Mouse (Mus musculus): ENCODE data around the gene Nck2. TPM values are rescaled to one million over a fixed set of nuclear protein-coding genes. Genes with fewer than 3 reads are reported as not detected.

Nck2 gene
- polyA plus RNA-seq, 1 experiment = 30.4 TPM

GRCm38 (mm10) chr1:43468978-43469377 is 24.6 kb downstream of the Nck2 start:
- no peak for DNase-seq (ENCODE audit: low spot score)

- no peak for DNase-seq (ENCODE audit: low spot score)
Observed at GRCm38 (mm10) chr1:43470421-43471179, 26.2 kb downstream of the Nck2 start.

GRCm38 (mm10) chr1:43471180-43472045 is 27.0 kb downstream of the Nck2 start:
- no peak for DNase-seq (ENCODE audit: low spot score)

GRCm38 (mm10) chr1:43472046-43472649 is 27.8 kb downstream of the Nck2 start:
- DNase-seq (ENCODE audit: low spot score) = no peak

DNA sequence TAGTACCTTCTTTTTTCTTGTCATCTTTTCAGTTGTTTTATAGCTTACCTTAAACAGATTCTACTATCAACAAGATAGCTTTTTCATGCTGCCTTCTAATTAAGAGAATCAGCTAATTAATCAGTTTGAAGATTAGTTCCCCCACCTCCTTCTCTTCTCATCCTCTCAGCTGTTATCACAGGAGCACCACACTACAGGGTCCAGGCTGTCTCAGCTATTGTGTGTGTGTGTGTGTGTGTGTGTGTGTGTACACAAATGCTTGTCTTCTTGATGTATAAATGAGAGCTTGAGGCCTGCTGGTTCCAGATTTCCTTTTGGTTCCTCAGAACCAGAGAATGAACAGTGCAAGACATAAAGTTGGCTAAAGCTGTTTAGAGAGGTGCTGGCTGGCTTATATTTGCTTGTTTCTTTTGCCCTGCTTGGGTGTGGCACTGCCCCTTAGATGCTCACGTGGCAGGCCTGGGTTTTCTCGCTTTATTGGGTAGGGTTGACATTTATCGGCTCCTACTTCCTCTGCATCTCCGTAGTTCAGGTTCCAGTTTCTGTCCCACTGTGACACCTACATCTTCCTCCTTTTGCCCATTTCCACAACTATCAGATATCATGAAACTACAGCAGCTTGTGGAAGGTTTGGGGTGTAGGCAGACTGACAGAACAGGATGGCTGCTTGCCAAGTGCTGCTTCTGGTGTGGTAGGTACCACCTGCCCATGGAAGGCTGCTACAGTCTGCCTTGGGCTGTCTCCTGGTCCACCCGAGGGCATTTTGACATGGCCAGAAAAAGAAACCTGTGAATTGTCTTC is 29.6 kb downstream of the Nck2 start:
- DNase-seq (ENCODE audit: low spot score) = no peak

DNA sequence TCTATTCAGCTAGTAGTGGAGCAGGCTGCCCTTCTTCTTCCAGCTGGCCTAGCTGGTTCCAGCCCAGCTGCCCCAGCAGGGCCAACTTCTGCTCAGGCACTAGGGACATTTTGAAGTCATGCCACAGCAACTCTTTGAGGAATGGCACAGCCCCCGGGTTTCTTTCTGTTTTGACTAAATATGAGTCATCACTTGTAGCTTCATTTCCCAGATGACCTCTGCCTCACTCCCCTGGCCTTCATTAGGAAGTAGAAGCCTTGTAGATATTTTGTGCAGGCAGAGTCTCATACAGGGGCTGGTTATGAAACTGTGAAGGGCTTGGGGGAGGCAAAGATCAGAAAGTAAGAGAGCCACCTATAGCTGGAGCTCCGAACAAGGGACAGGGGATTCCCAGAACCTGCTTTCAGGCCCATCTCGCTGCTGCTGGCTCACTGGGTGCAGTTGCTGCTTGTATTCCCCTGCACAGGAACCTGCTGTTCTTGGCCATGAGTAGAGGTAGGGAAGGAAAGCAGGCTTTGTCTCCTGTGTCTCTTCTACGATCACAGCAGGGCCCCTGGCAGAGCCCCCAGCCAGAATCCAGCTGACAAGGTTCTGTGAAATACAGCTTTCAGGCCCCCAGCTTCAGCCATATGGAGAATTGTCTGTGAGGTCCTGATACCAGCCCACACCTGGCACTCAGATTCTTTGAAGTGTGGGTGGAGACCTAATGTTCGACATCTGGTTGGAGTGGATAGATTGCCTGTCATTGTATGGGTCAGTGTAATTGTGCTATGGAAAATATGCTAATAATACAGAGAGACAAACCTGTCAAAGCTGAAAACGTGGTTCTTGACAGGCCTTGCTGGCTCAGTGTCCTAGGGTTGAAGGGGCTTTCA is 30.4 kb downstream of the Nck2 start:
- DNase-seq (ENCODE audit: low spot score) = no peak

DNA sequence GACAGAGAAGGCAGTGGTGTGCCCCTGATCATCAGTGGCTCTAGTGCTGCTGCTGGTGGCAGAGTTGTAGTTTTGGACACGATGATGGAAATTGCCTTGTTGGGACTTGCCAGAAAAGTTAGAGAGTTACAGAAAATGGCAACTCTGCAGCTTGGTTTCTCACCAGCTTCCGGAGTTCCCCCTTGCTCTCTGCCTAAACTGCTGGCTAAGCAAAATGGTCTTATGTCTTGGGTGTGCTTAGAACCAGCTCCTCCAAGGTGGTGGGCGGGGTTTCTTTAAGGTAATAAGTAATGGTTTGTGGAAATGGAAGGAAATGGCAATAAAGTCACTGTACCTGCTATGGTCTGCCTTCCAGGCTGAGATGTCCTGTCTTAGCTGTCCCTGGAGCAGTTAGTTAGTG is 33.6 kb downstream of the Nck2 start:
- no peak for DNase-seq (ENCODE audit: low spot score)

DNA sequence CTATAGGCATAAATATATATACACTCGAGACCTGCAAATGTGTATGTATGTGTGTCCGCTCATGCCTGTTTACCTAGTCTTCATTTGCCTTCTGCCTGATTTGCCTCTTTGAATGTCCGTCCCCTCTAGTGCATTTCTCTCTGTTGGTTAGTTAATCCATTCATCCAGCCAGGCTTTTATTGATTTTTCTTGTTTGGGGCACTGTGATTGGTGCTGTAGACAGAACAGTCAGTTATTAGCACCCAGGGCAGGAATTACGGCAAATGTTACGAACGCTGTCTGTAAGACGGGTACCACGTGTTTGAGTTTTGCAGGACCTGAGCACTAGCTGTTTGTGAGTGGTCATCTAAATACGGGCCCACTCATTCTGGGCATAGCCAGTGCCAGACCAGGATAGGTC is 40.8 kb downstream of the Nck2 start:
- no peak for DNase-seq (ENCODE audit: low spot score)

- DNase-seq (ENCODE audit: low spot score) = no peak
Observed at GRCm38 (mm10) chr1:43486500-43486899, 42.1 kb downstream of the Nck2 start.

- DNase-seq (ENCODE audit: low spot score) = no peak
Observed at GRCm38 (mm10) chr1:43486956-43487722, 42.8 kb downstream of the Nck2 start.

- DNase-seq (ENCODE audit: low spot score) = no peak
Observed at GRCm38 (mm10) chr1:43489311-43489710, 44.9 kb downstream of the Nck2 start.

GRCm38 (mm10) chr1:43491506-43492269 is 47.3 kb downstream of the Nck2 start:
- DNase-seq (ENCODE audit: low spot score) = no peak

DNA sequence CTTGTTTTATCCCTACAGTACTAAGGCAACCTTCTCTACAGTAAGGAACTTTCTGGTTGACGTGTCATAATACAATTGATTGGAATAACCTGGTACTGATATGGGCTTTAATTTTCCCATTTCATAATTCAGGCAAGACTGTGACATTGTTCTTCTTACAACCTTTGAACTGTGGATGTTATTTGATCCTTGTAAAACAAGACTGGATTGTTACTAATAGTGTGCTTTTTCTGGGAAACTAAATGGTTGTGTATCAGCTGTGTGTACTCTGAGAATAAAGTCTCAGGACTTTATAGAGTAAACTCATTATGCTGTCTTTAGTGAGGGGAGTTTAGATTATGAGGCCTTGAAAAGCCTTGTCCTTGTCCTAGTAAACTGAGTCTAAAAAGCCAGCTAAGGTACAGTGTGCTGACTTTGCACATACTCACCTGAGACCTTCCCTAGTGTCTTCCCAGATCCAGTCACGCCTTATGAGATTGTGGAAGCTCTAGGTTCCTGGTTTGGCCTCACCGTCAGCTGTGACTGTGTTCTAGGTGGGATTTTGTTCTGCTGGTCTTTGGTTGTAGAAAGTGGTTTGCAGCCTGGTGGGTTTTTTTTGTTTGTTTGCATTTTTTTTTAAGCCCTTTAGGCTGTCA is 48.5 kb downstream of the Nck2 start:
- no peak for DNase-seq (ENCODE audit: low spot score)

GRCm38 (mm10) chr1:43496051-43496450 is 51.7 kb downstream of the Nck2 start:
- DNase-seq (ENCODE audit: low spot score) = no peak

DNA sequence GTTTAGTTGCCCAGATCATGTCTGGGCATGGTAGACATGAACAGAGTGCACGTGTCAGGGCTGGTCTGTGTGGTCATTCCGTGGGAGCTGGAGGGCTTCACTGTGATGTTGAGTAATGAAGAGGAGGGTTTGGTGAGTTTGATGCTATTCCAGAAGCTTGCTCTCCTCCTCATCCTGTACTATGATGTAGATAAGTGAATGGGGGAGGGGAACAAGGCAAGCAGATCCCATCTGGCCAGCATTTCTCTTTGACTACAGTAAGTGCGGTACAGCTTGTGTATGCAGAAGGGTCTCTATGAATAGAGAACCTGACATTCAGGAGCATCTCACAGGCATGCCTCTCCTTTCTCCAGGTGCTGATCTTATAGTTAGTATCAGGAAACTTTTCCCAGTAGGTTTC is 52.6 kb downstream of the Nck2 start:
- no peak for DNase-seq (ENCODE audit: low spot score)

GRCm38 (mm10) chr1:43497951-43498350 is 53.6 kb downstream of the Nck2 start:
- DNase-seq (ENCODE audit: low spot score) = no peak

GRCm38 (mm10) chr1:43500121-43500520 is 55.7 kb downstream of the Nck2 start:
- DNase-seq (ENCODE audit: low spot score) = no peak

DNA sequence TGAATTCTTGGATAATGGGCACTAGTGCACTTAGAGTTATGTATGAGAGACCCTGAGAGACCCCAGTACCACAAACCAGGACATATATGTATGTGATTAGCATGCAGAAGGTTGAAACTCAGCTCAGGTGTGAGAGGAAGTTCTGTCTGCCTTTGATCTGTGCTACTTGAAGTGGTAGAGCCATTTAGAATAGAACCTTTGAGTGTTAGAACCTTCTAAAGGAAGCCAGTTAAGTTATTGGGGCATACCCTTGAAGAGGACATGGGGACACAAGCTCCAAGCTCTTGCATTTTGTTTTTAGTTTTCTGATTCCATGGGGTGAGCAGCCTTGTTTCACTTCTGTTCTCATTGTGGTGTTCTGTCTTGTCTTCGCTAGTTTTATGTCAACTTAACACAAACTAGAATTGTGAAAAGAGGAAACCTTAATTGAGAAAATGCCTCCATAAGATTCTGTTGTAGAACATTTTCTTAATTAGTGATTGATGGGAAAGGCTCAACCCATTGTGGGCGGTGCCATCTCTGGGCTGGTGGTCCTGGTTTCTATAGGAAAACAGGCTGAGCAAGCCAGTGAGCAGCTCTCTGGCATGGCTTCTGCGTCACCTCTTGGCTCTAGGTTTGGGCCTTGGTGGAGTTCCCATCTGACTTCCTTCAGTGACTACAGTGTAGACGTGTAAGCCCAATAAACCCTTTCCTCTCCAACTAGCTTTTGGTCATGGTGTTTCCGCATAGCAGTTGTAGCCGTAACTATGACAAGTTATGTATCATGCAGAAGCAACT is 57.0 kb downstream of the Nck2 start:
- no peak for DNase-seq (ENCODE audit: low spot score)

Measured in urinary bladder, adult 2 months (tissue).